Mouse (Mus musculus): ENCODE results near the gene Wdr45b.
"Not testable (repeated sequence)": the region's sequence is repeated elsewhere in the genome, so short reads cannot be mapped to it uniquely, and the experiment has no call there.

The Wdr45b gene

GRCm38 (mm10) chr11:121328206-121328605 lies 26.0 kb downstream of the Wdr45b start:
- no peak for DNase-seq (ENCODE audit: low spot score)

- no peak for DNase-seq (ENCODE audit: low spot score)
Measured at GRCm38 (mm10) chr11:121326681-121327080, 27.6 kb downstream of the Wdr45b start.

- no peak for DNase-seq (ENCODE audit: low spot score)
Measured at GRCm38 (mm10) chr11:121326034-121326433, 28.2 kb downstream of the Wdr45b start.

- DNase-seq (ENCODE audit: low spot score), result not testable (repeated sequence)
Measured at GRCm38 (mm10) chr11:121307712-121308111, 46.5 kb downstream of the Wdr45b start.

- no peak for DNase-seq (ENCODE audit: low spot score)
Measured at GRCm38 (mm10) chr11:121306608-121307007, 47.6 kb downstream of the Wdr45b start.

GRCm38 (mm10) chr11:121305371-121305770 lies 48.9 kb downstream of the Wdr45b start:
- DNase-seq (ENCODE audit: low spot score), result no peak

- no peak for DNase-seq (ENCODE audit: low spot score)
Measured at GRCm38 (mm10) chr11:121300265-121300664, 54.0 kb downstream of the Wdr45b start.

GRCm38 (mm10) chr11:121298493-121298892 lies 55.8 kb downstream of the Wdr45b start:
- DNase-seq (ENCODE audit: low spot score), result no peak

- DNase-seq (ENCODE audit: low spot score), result no peak
Measured at GRCm38 (mm10) chr11:121294771-121295170, 59.5 kb downstream of the Wdr45b start.

- DNase-seq (ENCODE audit: low spot score), result no peak
Measured at GRCm38 (mm10) chr11:121289859-121290258, 64.4 kb downstream of the Wdr45b start.

GRCm38 (mm10) chr11:121282911-121283310 lies 71.3 kb downstream of the Wdr45b start:
- DNase-seq (ENCODE audit: low spot score), result no peak

GRCm38 (mm10) chr11:121278011-121278410 lies 76.2 kb downstream of the Wdr45b start:
- DNase-seq (ENCODE audit: low spot score), result no peak

- DNase-seq (ENCODE audit: low spot score), result no peak
Measured at GRCm38 (mm10) chr11:121277516-121277915, 76.7 kb downstream of the Wdr45b start.
